Mouse (Mus musculus) adrenal gland, postnatal 36 days (tissue): Measurements from ENCODE around the gene Pdgfb. TPM values are rescaled to one million over a fixed set of nuclear protein-coding genes. Genes with fewer than 3 reads are reported as not detected.

Experiments used
- DNase-seq, 2 experiments: peaks; one replicate each; pipeline ENCODE4 v3.0.0; 2021; ENCODE audit warnings: mixed read lengths in 1 of 2
- total RNA-seq, 2 experiments: library from RNA; stranded (reverse); gene quantifications; 2 replicates each; pipeline ENCODE4 v1.2.3; 2021

Pdgfb gene
- total RNA-seq, 2 experiments from 2014 or later, result 31.7 to 39.4 TPM

GRCm38 (mm10) chr15:80034913-80035312 is 20.1 kb upstream of the Pdgfb start:
- DNase-seq, result peak; percentile 32 to 58

GRCm38 (mm10) chr15:80034366-80034765 is 19.6 kb upstream of the Pdgfb start:
- DNase-seq, result no peak

GRCm38 (mm10) chr15:80031133-80031532 is 16.4 kb upstream of the Pdgfb start:
- DNase-seq, result no peak

- DNase-seq, result no peak
Observed at GRCm38 (mm10) chr15:80030399-80030798, 15.6 kb upstream of the Pdgfb start.

GRCm38 (mm10) chr15:80028862-80029261 is 14.1 kb upstream of the Pdgfb start:
- no peak for DNase-seq

- no peak for DNase-seq
Observed at GRCm38 (mm10) chr15:80026689-80027353, 12.0 kb upstream of the Pdgfb start.

GRCm38 (mm10) chr15:80026061-80026460 is 11.3 kb upstream of the Pdgfb start:
- DNase-seq, result peak in 1 of 2 experiments; percentile 49

GRCm38 (mm10) chr15:80025615-80026014 is 10.8 kb upstream of the Pdgfb start:
- DNase-seq, result peak; percentile 38 to 67

- DNase-seq, result peak; percentile 64 to 67
Observed at GRCm38 (mm10) chr15:80024331-80025313, 9.8 kb upstream of the Pdgfb start.

- no peak for DNase-seq
Observed at GRCm38 (mm10) chr15:80020516-80020915, 5.7 kb upstream of the Pdgfb start.

- no peak for DNase-seq
Observed at GRCm38 (mm10) chr15:80019625-80020024, 4.8 kb upstream of the Pdgfb start.

- DNase-seq, result no peak
Observed at GRCm38 (mm10) chr15:80019220-80019619, 4.4 kb upstream of the Pdgfb start.

- no peak for DNase-seq
Observed at GRCm38 (mm10) chr15:80016563-80017301, 2.0 kb upstream of the Pdgfb start.

- DNase-seq, result peak; percentile 55 to 57
Observed at GRCm38 (mm10) chr15:80015211-80015952, 605 bp upstream of the Pdgfb start.

GRCm38 (mm10) chr15:80014031-80014320 is 801 bp downstream of the Pdgfb start:
- DNase-seq, result no peak

- peak; percentile 72 to 73 for DNase-seq
Observed at GRCm38 (mm10) chr15:80013256-80014030, 1.3 kb downstream of the Pdgfb start.

GRCm38 (mm10) chr15:80012527-80013201 is 2.1 kb downstream of the Pdgfb start:
- peak; percentile 59 to 67 for DNase-seq

- DNase-seq, result peak; percentile 55 to 64
Observed at GRCm38 (mm10) chr15:80011778-80012526, 2.8 kb downstream of the Pdgfb start.

- no peak for DNase-seq
Observed at GRCm38 (mm10) chr15:80011194-80011593, 3.6 kb downstream of the Pdgfb start.

- DNase-seq, result no peak
Observed at GRCm38 (mm10) chr15:80010182-80010558, 4.6 kb downstream of the Pdgfb start.
